In the genomic region with DNA sequence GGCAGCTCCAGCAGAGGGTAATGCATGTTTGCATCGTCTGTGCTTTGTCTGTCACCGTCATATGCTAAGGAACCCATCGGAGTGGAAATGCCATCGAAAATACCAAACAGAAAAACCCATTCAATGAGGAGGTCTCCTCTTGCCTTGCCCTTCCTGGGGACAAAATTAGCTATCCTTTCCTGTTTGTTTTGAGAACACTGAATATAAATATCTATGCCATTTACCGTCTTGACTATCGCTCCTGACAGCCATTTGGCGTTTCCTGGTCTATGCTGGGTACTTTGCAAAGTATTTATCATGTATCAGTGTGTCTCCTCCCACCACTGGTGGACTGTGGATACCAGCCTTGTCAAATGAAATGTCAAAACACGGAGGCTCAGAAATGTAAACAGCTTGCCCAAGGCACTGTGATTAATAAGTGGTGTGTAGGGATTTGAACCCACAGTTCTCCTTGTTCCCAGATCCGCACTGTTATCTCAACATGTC, we compare ENCODE assay signal across 18 mouse cellular contexts.
"Had no signal": no experiment of that assay in that cellular context is flagged by ENCODE, and none has a peak within 500 bp of the region (broad histone marks: within the 10 kb centered on the region; RNA-seq: fewer than 3 reads in every experiment).

No protein-coding gene starts in this region.

- H3K4me2 ChIP-seq: liver, embryonic 11.5 days; liver, embryonic 13.5 days; liver, embryonic 15.5 days; lung, embryonic 14.5 days; midbrain, embryonic 12.5 days; neural tube, embryonic 12.5 days; stomach, embryonic 15.5 days had no signal

- H3K9ac ChIP-seq: liver, embryonic 13.5 days; liver, embryonic 15.5 days; liver, postnatal 0 days; lung, embryonic 14.5 days; midbrain, embryonic 12.5 days; neural tube, embryonic 12.5 days; stomach, embryonic 15.5 days had no signal

- H3K36me3 ChIP-seq: liver, embryonic 13.5 days; liver, embryonic 15.5 days; midbrain, embryonic 10.5 days; midbrain, embryonic 12.5 days; neural tube, embryonic 12.5 days; stomach, embryonic 15.5 days had no signal

- H3K27me3 ChIP-seq: liver, embryonic 15.5 days; midbrain, embryonic 12.5 days; neural tube, embryonic 12.5 days; stomach, embryonic 15.5 days had no signal

- H3K4me3 ChIP-seq: liver, embryonic 13.5 days; liver, embryonic 15.5 days; midbrain, embryonic 10.5 days; midbrain, embryonic 12.5 days; myocyte; neural tube, embryonic 12.5 days; stomach, embryonic 15.5 days had no signal

- H3K4me1 ChIP-seq: liver, embryonic 13.5 days; liver, embryonic 15.5 days; midbrain, embryonic 10.5 days; midbrain, embryonic 12.5 days; neural tube, embryonic 12.5 days; stomach, embryonic 15.5 days had no signal

- ATAC-seq: liver, postnatal 0 days; midbrain, embryonic 16.5 days had no signal

- H3K9me3 ChIP-seq: liver, embryonic 13.5 days; liver, embryonic 15.5 days; midbrain, embryonic 10.5 days; midbrain, embryonic 12.5 days; neural tube, embryonic 12.5 days; stomach, embryonic 15.5 days had no signal

- DNase-seq: liver; liver, embryonic 13.5 days; liver, postnatal 0 days; lung, embryonic 14.5 days; midbrain, embryonic 14.5 days; right cerebral cortex, postnatal 14 days; thymus, adult 2 months; thymus, postnatal 25 days; thymus, postnatal 4 days had no signal

- H3K27ac ChIP-seq: liver, embryonic 13.5 days; liver, embryonic 15.5 days; midbrain, embryonic 10.5 days; midbrain, embryonic 12.5 days; neural tube, embryonic 12.5 days; stomach, embryonic 15.5 days; stomach, postnatal 0 days had no signal
